Mouse (Mus musculus) ES-CJ7 (cell line): ENCODE results near the gene Try10.
"Not testable (repeated sequence)": the region's sequence is repeated elsewhere in the genome, so short reads cannot be mapped to it uniquely, and the experiment has no call there.

Experiments used
- DNase-seq: peaks from one replicate; pipeline ENCODE4 v3.0.0; 2011; ENCODE audit warnings: low read depth, low spot score

The Try10 gene

GRCm38 (mm10) chr6:41353932-41354331 lies at the start of gene Try10:
Gene Try10, plus strand, starts transcription at chr6:41354105.
- no peak for DNase-seq

- DNase-seq = not testable (repeated sequence)
These were observed 37.2 kb upstream of the Try10 start, which contains the start of gene Try5 for GRCm38 (mm10) chr6:41316741-41317140. Gene Try5, minus strand, starts transcription at chr6:41316841.

GRCm38 (mm10) chr6:41373772-41374171 lies 19.9 kb downstream of the Try10 start:
- DNase-seq = not testable (repeated sequence)

- DNase-seq = not testable (repeated sequence)
These were observed 23.7 kb downstream of the Try10 start, which contains the start of gene Prss3 for GRCm38 (mm10) chr6:41377578-41377977. Gene Prss3, minus strand, starts transcription at chr6:41377678.

GRCm38 (mm10) chr6:41386781-41387180 lies 32.9 kb downstream of the Try10 start:
- no peak for DNase-seq

GRCm38 (mm10) chr6:41391640-41392039 lies 37.7 kb downstream of the Try10 start:
- DNase-seq = not testable (repeated sequence)

- not testable (repeated sequence) for DNase-seq
These were observed 38.2 kb downstream of the Try10 start, which contains the start of gene Gm5771 for GRCm38 (mm10) chr6:41392056-41392455. Gene Gm5771, plus strand, starts transcription at chr6:41392356.
